Mouse (Mus musculus) MEL (cell line): ENCODE measurements around the gene Prickle1. TPM values are rescaled to one million over a fixed set of nuclear protein-coding genes. Genes with fewer than 3 reads are reported as not detected.

Experiments
- DNase-seq: peaks from one replicate; pipeline ENCODE4 v3.0.0; 2011; ENCODE audit warnings: low read depth, low spot score
- H3K27ac ChIP-seq: 2 replicates; pipeline ENCODE4 v1.5.1; 2012; ENCODE audit warnings: low read depth, mild to moderate bottlenecking, control low read depth, low read length, moderate library complexity; ENCODE audit not compliant: control insufficient read depth
- H3K27me3 ChIP-seq, 2 experiments: fragments of 150-350 bp in 1 of 2; sonication (generic) in 1 of 2; 2 replicates each; pipeline ENCODE4 v1.6.1; 2012; ENCODE audit warnings: low read length in 2 of 2, mild to moderate bottlenecking in 2 of 2, improper control_type of control experiment in 1 of 2, moderate library complexity in 1 of 2; ENCODE audit not compliant: insufficient read depth in 2 of 2, control insufficient read depth in 1 of 2
- H3K36me3 ChIP-seq, 2 experiments: 2 replicates each; pipeline ENCODE4 v1.6.1; 2012 to 2014; ENCODE audit warnings: low read length in 2 of 2, improper control_type of control experiment in 1 of 2, inconsistent platforms in 1 of 2, mild to moderate bottlenecking in 1 of 2; ENCODE audit not compliant: insufficient read depth in 2 of 2, control insufficient read depth in 1 of 2
- H3K4me1 ChIP-seq, 2 experiments: fragments of 150-350 bp in 1 of 2; sonication (generic) in 1 of 2; 2 replicates each; pipeline ENCODE4 v1.6.1; 2012; ENCODE audit warnings: low read length in 2 of 2, improper control_type of control experiment in 1 of 2, mild to moderate bottlenecking in 1 of 2; ENCODE audit not compliant: insufficient read depth in 2 of 2, control insufficient read depth in 1 of 2
- H3K4me3 ChIP-seq, 2 experiments: fragments of 150-350 bp in 1 of 2; sonication (generic) in 1 of 2; 2 replicates each; pipeline ENCODE4 v1.5.1; 2012; ENCODE audit warnings: low read depth in 2 of 2, low read length in 2 of 2, mild to moderate bottlenecking in 2 of 2, moderate library complexity in 2 of 2, control low read depth in 1 of 2, improper control_type of control experiment in 1 of 2; ENCODE audit not compliant: control insufficient read depth in 1 of 2, insufficient read depth in 1 of 2
- H3K79me2 ChIP-seq: 2 replicates; pipeline ENCODE4 v1.6.1; 2012; ENCODE audit warnings: mild to moderate bottlenecking, low read length, moderate library complexity; ENCODE audit not compliant: control insufficient read depth, poor library complexity, insufficient read depth
- H3K9ac ChIP-seq: 2 replicates; pipeline ENCODE4 v1.6.1; 2012; ENCODE audit warnings: low read depth, mild to moderate bottlenecking, control low read depth, low read length, moderate library complexity; ENCODE audit not compliant: control insufficient read depth, poor library complexity, severe bottlenecking
- H3K9me3 ChIP-seq: fragments of 150-350 bp; sonication (generic); replicated peaks from 2 replicates; pipeline ENCODE4 v1.6.1; 2012; ENCODE audit warnings: mild to moderate bottlenecking, low read length, improper control_type of control experiment, moderate library complexity; ENCODE audit not compliant: insufficient read depth
- CHD2 ChIP-seq: IDR thresholded peaks from 2 replicates; pipeline ENCODE4 v1.6.1; 2011; ENCODE audit warnings: low read length, improper control_type of control experiment
- CTCF ChIP-seq, 3 experiments: IDR thresholded peaks in 2 of 3; conservative IDR thresholded peaks in 1 of 3; 2 replicates each; pipeline ENCODE4 v1.5.1; 2011 to 2012; ENCODE audit warnings: low read length in 3 of 3, low read depth in 2 of 3, mild to moderate bottlenecking in 2 of 3, improper control_type of control experiment in 1 of 3, inconsistent platforms in 1 of 3, mixed read lengths in 1 of 3, moderate library complexity in 1 of 3; ENCODE audit not compliant: control insufficient read depth in 1 of 3, insufficient read depth in 1 of 3, poor library complexity in 1 of 3, severe bottlenecking in 1 of 3
- ELF1 ChIP-seq: IDR thresholded peaks from 2 replicates; pipeline ENCODE4 v1.6.1; 2014; ENCODE audit warnings: low read depth, mild to moderate bottlenecking, inconsistent platforms, low read length, improper control_type of control experiment, moderate library complexity
- ETS1 ChIP-seq: IDR thresholded peaks from 2 replicates; pipeline ENCODE4 v1.6.1; 2012; ENCODE audit warnings: low read depth, mild to moderate bottlenecking, inconsistent platforms, low read length, improper control_type of control experiment, moderate library complexity
- GATA1 ChIP-seq: IDR thresholded peaks from 2 replicates; pipeline ENCODE4 v1.6.1; 2011; ENCODE audit warnings: low read depth, low read length, improper control_type of control experiment
- JUND ChIP-seq: IDR thresholded peaks from 2 replicates; pipeline ENCODE4 v1.6.1; 2011; ENCODE audit warnings: low read depth, mild to moderate bottlenecking, improper control_type of control experiment, low read length
- KAT2A ChIP-seq: conservative IDR thresholded peaks from 2 replicates; pipeline ENCODE4 v1.6.1; 2012; ENCODE audit warnings: low read depth, low read length, improper control_type of control experiment, inconsistent platforms
- MAFK ChIP-seq: IDR thresholded peaks from 2 replicates; pipeline ENCODE4 v1.6.1; 2011; ENCODE audit warnings: low read depth, mild to moderate bottlenecking, low read length, improper control_type of control experiment, borderline replicate concordance
- MAX ChIP-seq: IDR thresholded peaks from 2 replicates; pipeline ENCODE4 v1.6.1; 2011; ENCODE audit warnings: low read length, improper control_type of control experiment
- MAZ ChIP-seq: IDR thresholded peaks from 2 replicates; pipeline ENCODE4 v1.6.1; 2012; ENCODE audit warnings: low read depth, mild to moderate bottlenecking, inconsistent platforms, low read length, improper control_type of control experiment
- MXI1 ChIP-seq: IDR thresholded peaks from 2 replicates; pipeline ENCODE4 v1.6.1; 2011; ENCODE audit warnings: mild to moderate bottlenecking, low read depth, low read length, improper control_type of control experiment
- NELFE ChIP-seq: IDR thresholded peaks from 2 replicates; pipeline ENCODE4 v1.6.1; 2011; ENCODE audit warnings: low read depth, low read length, improper control_type of control experiment
- NRF1 ChIP-seq: IDR thresholded peaks from 2 replicates; pipeline ENCODE4 v1.6.1; 2014; ENCODE audit warnings: low read depth, mild to moderate bottlenecking, inconsistent platforms, low read length, improper control_type of control experiment, moderate library complexity; ENCODE audit not compliant: poor library complexity, insufficient read depth, severe bottlenecking
- POLR2AphosphoS2 ChIP-seq: IDR thresholded peaks from 2 replicates; pipeline ENCODE4 v1.6.1; 2011; ENCODE audit warnings: low read length, improper control_type of control experiment
- TAL1 ChIP-seq: IDR thresholded peaks from 2 replicates; pipeline ENCODE4 v1.6.1; 2012; ENCODE audit warnings: mild to moderate bottlenecking, inconsistent platforms, low read length, moderate library complexity, mixed read lengths
- UBTF ChIP-seq: IDR thresholded peaks from 2 replicates; pipeline ENCODE4 v1.6.1; 2012; ENCODE audit warnings: low read depth, mild to moderate bottlenecking, inconsistent platforms, low read length, improper control_type of control experiment, moderate library complexity, borderline replicate concordance; ENCODE audit not compliant: insufficient read depth
- ZKSCAN1 ChIP-seq: IDR thresholded peaks from 2 replicates; pipeline ENCODE4 v1.6.1; 2012; ENCODE audit warnings: low read depth, mild to moderate bottlenecking, inconsistent platforms, low read length, improper control_type of control experiment, moderate library complexity
- ZMIZ1 ChIP-seq: IDR thresholded peaks from 2 replicates; pipeline ENCODE4 v1.6.1; 2012; ENCODE audit warnings: low read depth, mild to moderate bottlenecking, inconsistent platforms, low read length, improper control_type of control experiment, moderate library complexity
- polyA plus RNA-seq, 2 experiments: library from polyadenylated mRNA; stranded (reverse) in 1 of 2; unstranded in 1 of 2; fragments of >175 nt in 1 of 2; fragments of >200 nt in 1 of 2; gene quantifications; 2 replicates each; pipeline versions ENCODE4 v1.2.1 to v1.2.4; 2012; ENCODE audit warnings: low replicate concordance in 2 of 2, low read depth in 1 of 2; ENCODE audit not compliant: insufficient read length in 2 of 2, insufficient read depth in 1 of 2, missing spikeins in 1 of 2
- total RNA-seq: library from RNA; depleted of rRNA; stranded (reverse); fragments of 300-350 nt; gene quantifications from 2 replicates; pipeline ENCODE4 v1.2.3, GENCODE M21; 2012

The Prickle1 gene
- total and polyA plus RNA-seq, 3 experiments = 0.08 TPM; not detected in 2

- TF ChIP-seq MAZ = no peak
- TF ChIP-seq KAT2A = no peak
- no peak for TF ChIP-seq MAFK
- TF ChIP-seq UBTF = no peak
- TF ChIP-seq ELF1 = no peak
- TF ChIP-seq JUND = no peak
- TF ChIP-seq MAX = no peak
- Histone ChIP-seq H3K36me3 (no peaks in the 10 kb centered on the region), H3K9me3 (no peaks in the 10 kb centered on the region), H3K79me2 (no peaks in the 10 kb centered on the region), H3K4me1 (no peaks in the 10 kb centered on the region), H3K27ac (no peak overlapping the region), H3K4me3 (no peak overlapping the region), H3K27me3 (no peaks in the 10 kb centered on the region), H3K9ac (no peak overlapping the region)
- no peak for DNase-seq
Measured at GRCm38 (mm10) chr15:93587660-93588059, 8.0 kb downstream of the Prickle1 start.

GRCm38 (mm10) chr15:93583051-93583450 lies 12.6 kb downstream of the Prickle1 start:
- no peaks in the 10 kb centered on the region for H3K79me2 ChIP-seq
- H3K9ac ChIP-seq = no peak overlapping the region
- no peak for TF ChIP-seq ZMIZ1
- TF ChIP-seq CHD2 = no peak
- TF ChIP-seq MAFK = no peak
- TF ChIP-seq TAL1 = no peak
- no peak for TF ChIP-seq POLR2AphosphoS2
- no peak for TF ChIP-seq NELFE
- no peak for TF ChIP-seq MAZ
- no peak for TF ChIP-seq GATA1
- TF ChIP-seq ELF1 = no peak
- no peak for TF ChIP-seq MXI1
- no peak for TF ChIP-seq MAX
- TF ChIP-seq ETS1 = no peak
- H3K4me1 ChIP-seq = no peaks in the 10 kb centered on the region
- H3K27ac ChIP-seq = no peak overlapping the region
- H3K9me3 ChIP-seq = no peaks in the 10 kb centered on the region
- H3K27me3 ChIP-seq = no peaks in the 10 kb centered on the region
- DNase-seq = no peak
- H3K36me3 ChIP-seq = no peaks in the 10 kb centered on the region
- no peak overlapping the region for H3K4me3 ChIP-seq

- no peak for DNase-seq
- H3K9me3 ChIP-seq = no peaks in the 10 kb centered on the region
- H3K4me3 ChIP-seq = no peak overlapping the region
Measured at GRCm38 (mm10) chr15:93581736-93582135, 14.0 kb downstream of the Prickle1 start.

More at GRCm38 (mm10) chr15:93581736-93582135, 14.0 kb downstream of the Prickle1 start:
- Histone ChIP-seq H3K79me2 (no peaks in the 10 kb centered on the region), H3K4me1 (no peaks in the 10 kb centered on the region), H3K27ac (no peak overlapping the region), H3K27me3 (no peaks in the 10 kb centered on the region), H3K36me3 (no peaks in the 10 kb centered on the region), H3K9ac (no peak overlapping the region)
- TF ChIP-seq ZKSCAN1 = no peak
- no peak for TF ChIP-seq CTCF (IDR thresholded peaks at IDR 0.05 in 2 of 3, conservative IDR thresholded peaks at IDR 0.05 in 1 of 3; ENCODE audit: control insufficient read depth in 1 of 3, insufficient read depth in 1 of 3, low read depth in 2 of 3, low read length in 3 of 3, poor library complexity in 1 of 3, severe bottlenecking in 1 of 3)
- TF ChIP-seq MAFK = no peak
- no peak for TF ChIP-seq NRF1
- TF ChIP-seq ELF1 = no peak
- TF ChIP-seq POLR2AphosphoS2 = no peak
